Mouse (Mus musculus) midbrain, embryonic 16.5 days (tissue): Measurements from ENCODE around the gene Rad9b. TPM values are rescaled to one million over a fixed set of nuclear protein-coding genes. Genes with fewer than 3 reads are reported as not detected.

Experiments used
- ATAC-seq: fragments of 200-750 bp; cut with Nextera tagmentation; 2 replicates; pipeline ENCODE4 v1.8.0; 2017; ENCODE audit warnings: moderate TSS enrichment
- H3K27ac ChIP-seq: fragments of 300-500 bp; sonication (generic); 2 replicates; pipeline ENCODE4 v1.5.1; 2014; ENCODE audit warnings: mild to moderate bottlenecking, low read length, mixed read lengths
- H3K27me3 ChIP-seq: fragments of 300-500 bp; sonication (generic); 2 replicates; pipeline ENCODE4 v1.6.1; 2014; ENCODE audit warnings: low read depth, low read length, mixed read lengths; ENCODE audit not compliant: control insufficient read depth, insufficient read depth
- H3K36me3 ChIP-seq: fragments of 300-500 bp; sonication (generic); 2 replicates; pipeline ENCODE4 v1.6.1; 2014; ENCODE audit warnings: mild to moderate bottlenecking, low read length, moderate library complexity, mixed read lengths; ENCODE audit not compliant: control insufficient read depth, insufficient read depth
- H3K4me1 ChIP-seq: fragments of 300-500 bp; sonication (generic); 2 replicates; pipeline ENCODE4 v1.6.1; 2014; ENCODE audit warnings: mild to moderate bottlenecking, low read length, mixed read lengths; ENCODE audit not compliant: control insufficient read depth, insufficient read depth
- H3K4me2 ChIP-seq: fragments of 300-500 bp; sonication (generic); 2 replicates; pipeline ENCODE4 v1.6.1; 2014; ENCODE audit warnings: mild to moderate bottlenecking, low read length, mixed read lengths
- H3K4me3 ChIP-seq: fragments of 300-500 bp; sonication (generic); 2 replicates; pipeline ENCODE4 v1.5.1; 2014; ENCODE audit warnings: low read depth, mild to moderate bottlenecking, low read length, moderate library complexity, mixed read lengths
- H3K9ac ChIP-seq: fragments of 300-500 bp; sonication (generic); 2 replicates; pipeline ENCODE4 v1.6.1; 2014; ENCODE audit warnings: low read depth, low read length, mixed read lengths
- H3K9me3 ChIP-seq: fragments of 300-500 bp; sonication (generic); replicated peaks from 2 replicates; pipeline ENCODE4 v1.6.1; 2014; ENCODE audit warnings: mild to moderate bottlenecking, low read length, mixed read lengths; ENCODE audit not compliant: control insufficient read depth, poor library complexity, severe bottlenecking
- WGBS: fragments of 180-500 bp; shearing (Covaris S2); extraction: QIAGEN DNeasy Blood & Tissue Kit; methylation state at CpG from one replicate; pipeline ENCODE4 v1.1.7; 2014; 5-methylcytosine and 5-hydroxymethylcytosine counted together
- polyA plus RNA-seq: library from polyadenylated mRNA; unstranded; fragments of >200 nt; fragmentation: Nextera tagmentation; extraction: Ambion mirVana; gene quantifications from 2 replicates; pipeline ENCODE4 v1.2.1, GENCODE M21; 2015

The Rad9b gene
- polyA plus RNA-seq, 1 experiment from 2014 or later, result 23.9 TPM

- peak overlapping the region; percentile 88 for H3K9ac ChIP-seq
- WGBS, result 1% methylated on average over 34 of the region's 34 CpGs
- H3K36me3 ChIP-seq, result no peaks in the 10 kb centered on the region; the same call in 1 of the 2 replicates
- H3K27me3 ChIP-seq, result no peaks in the 10 kb centered on the region
- H3K27ac ChIP-seq, result peak overlapping the region; percentile 92
- H3K9me3 ChIP-seq, result no peaks in the 10 kb centered on the region
- peak; percentile 53 for ATAC-seq
- H3K4me3 ChIP-seq, result peak overlapping the region; percentile 94
- H3K4me2 ChIP-seq, result peak overlapping the region; percentile 99
- H3K4me1 ChIP-seq, result peaks cover 16% of the 10 kb centered on the region
Observed at GRCm38 (mm10) chr5:122285029-122285766, 68.8 kb downstream of the Rad9b start.

GRCm38 (mm10) chr5:122284183-122285028 is 69.6 kb downstream of the Rad9b start, which contains the start of gene Pptc7:
Gene Pptc7 (plus strand): TSS chr5:122284365.
- Histone ChIP-seq H3K9me3 (no peaks in the 10 kb centered on the region), H3K4me2 (peak within 1 kb of the TSS; percentile 99), H3K9ac (peak within 1 kb of the TSS; percentile 88), H3K36me3 (no peaks in the 10 kb centered on the region; the same call in 1 of the 2 replicates), H3K4me3 (peak within 1 kb of the TSS; percentile 94), H3K4me1 (peaks cover 16% of the 10 kb centered on the region), H3K27me3 (no peaks in the 10 kb centered on the region), H3K27ac (peak within 1 kb of the TSS; percentile 92)
- WGBS, result under 1% methylated on average over 68 of the region's 114 CpGs
- ATAC-seq, result peak; percentile 96

GRCm38 (mm10) chr5:122283828-122284182 is 70.2 kb downstream of the Rad9b start:
- Histone ChIP-seq H3K4me3 (peak overlapping the region; percentile 94), H3K27ac (no peak overlapping the region), H3K9me3 (no peaks in the 10 kb centered on the region), H3K9ac (no peak overlapping the region), H3K4me2 (peak overlapping the region; percentile 30), H3K36me3 (no peaks in the 10 kb centered on the region; the same call in 1 of the 2 replicates), H3K4me1 (peaks cover 16% of the 10 kb centered on the region), H3K27me3 (no peaks in the 10 kb centered on the region)
- 25% methylated on average over 2 of the region's 2 CpGs for WGBS
- ATAC-seq, result no peak

GRCm38 (mm10) chr5:122280827-122281462 is 73.1 kb downstream of the Rad9b start:
- Histone ChIP-seq H3K27ac (no peak overlapping the region), H3K36me3 (no peaks in the 10 kb centered on the region), H3K9me3 (no peaks in the 10 kb centered on the region), H3K4me1 (peaks cover 9% of the 10 kb centered on the region), H3K9ac (no peak overlapping the region), H3K4me2 (no peak overlapping the region), H3K4me3 (no peak overlapping the region), H3K27me3 (no peaks in the 10 kb centered on the region)
- ATAC-seq, result no peak
- 46% methylated on average over 19 of the region's 19 CpGs for WGBS

- no peak for ATAC-seq
- Histone ChIP-seq H3K4me2 (no peak overlapping the region), H3K36me3 (no peaks in the 10 kb centered on the region), H3K4me3 (no peak overlapping the region), H3K27me3 (no peaks in the 10 kb centered on the region), H3K9ac (no peak overlapping the region), H3K27ac (no peak overlapping the region), H3K9me3 (no peaks in the 10 kb centered on the region), H3K4me1 (peaks cover 3% of the 10 kb centered on the region)
- WGBS, result 49% methylated on average over 6 of the region's 6 CpGs
Observed at GRCm38 (mm10) chr5:122280422-122280826, 73.6 kb downstream of the Rad9b start.

DNA sequence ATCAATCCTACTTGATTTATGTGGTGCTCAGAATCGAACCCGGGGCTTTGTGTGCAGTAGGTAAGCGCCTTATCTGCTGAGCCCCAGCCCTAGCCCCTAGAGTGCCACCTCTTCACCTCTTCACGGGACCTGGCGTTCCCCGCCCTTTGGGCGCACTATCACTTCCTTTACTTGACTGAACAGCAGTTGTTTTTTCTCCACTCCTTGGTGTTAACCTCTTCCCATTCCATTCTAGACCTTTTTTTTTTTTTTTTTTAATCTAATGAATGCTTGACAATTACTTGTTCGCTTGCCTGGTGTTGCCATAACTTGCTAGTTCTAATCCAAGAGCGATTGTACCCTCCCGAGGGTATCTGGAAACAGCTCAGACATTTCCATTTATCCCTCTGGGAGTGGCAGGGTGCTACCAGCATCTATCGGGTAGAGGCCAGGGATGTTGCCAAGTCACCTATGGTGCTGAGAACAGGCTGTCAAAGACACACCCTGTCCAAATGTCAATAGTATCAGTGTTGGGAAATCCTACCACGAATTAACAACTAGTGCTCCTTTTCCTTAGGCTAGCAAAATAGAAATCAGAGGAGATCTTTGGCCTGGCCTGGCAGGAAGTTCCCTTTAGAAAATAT is 74.1 kb downstream of the Rad9b start:
- no peaks in the 10 kb centered on the region; the same call in 1 of the 2 replicates for H3K4me1 ChIP-seq
- H3K36me3 ChIP-seq, result no peaks in the 10 kb centered on the region
- H3K27me3 ChIP-seq, result no peaks in the 10 kb centered on the region
- no peaks in the 10 kb centered on the region for H3K9me3 ChIP-seq
- H3K27ac ChIP-seq, result no peak overlapping the region
- H3K9ac ChIP-seq, result no peak overlapping the region
- H3K4me3 ChIP-seq, result no peak overlapping the region
- H3K4me2 ChIP-seq, result no peak overlapping the region
- WGBS, result 83% methylated on average over 12 of the region's 12 CpGs
- no peak for ATAC-seq

DNA sequence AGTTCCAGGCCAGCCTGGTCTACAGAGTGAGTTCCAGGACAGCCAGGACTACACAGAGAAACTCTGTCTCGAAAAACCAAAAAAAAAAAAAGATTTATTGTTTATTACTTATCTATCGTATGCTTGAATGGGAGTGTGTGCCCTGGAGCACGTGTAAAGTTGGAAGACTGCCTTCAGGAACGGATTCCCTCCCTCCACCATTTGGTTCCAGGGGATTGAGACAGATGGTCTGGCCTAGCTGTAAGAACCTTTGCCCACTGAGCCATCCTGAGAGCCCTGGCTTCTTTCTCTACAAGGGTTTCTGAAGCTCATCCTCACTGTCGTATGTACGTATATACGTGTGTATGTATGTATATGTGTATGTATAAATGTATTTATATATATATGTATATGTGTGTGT is 75.1 kb downstream of the Rad9b start:
- no peak overlapping the region for H3K4me2 ChIP-seq
- no peaks in the 10 kb centered on the region for H3K9me3 ChIP-seq
- peaks cover 2% of the 10 kb centered on the region; the same call in 1 of the 2 replicates for H3K4me1 ChIP-seq
- no peak overlapping the region for H3K4me3 ChIP-seq
- ATAC-seq, result no peak
- H3K36me3 ChIP-seq, result no peaks in the 10 kb centered on the region
- H3K27ac ChIP-seq, result no peak overlapping the region
- H3K9ac ChIP-seq, result no peak overlapping the region
- no peaks in the 10 kb centered on the region for H3K27me3 ChIP-seq
- WGBS, result 89% methylated on average over 7 of the region's 7 CpGs

- Histone ChIP-seq H3K4me2 (no peak overlapping the region), H3K27ac (no peak overlapping the region), H3K4me1 (peaks cover 2% of the 10 kb centered on the region; the same call in 1 of the 2 replicates), H3K4me3 (no peak overlapping the region), H3K9me3 (no peaks in the 10 kb centered on the region), H3K27me3 (no peaks in the 10 kb centered on the region), H3K9ac (no peak overlapping the region), H3K36me3 (no peaks in the 10 kb centered on the region)
- WGBS, result 7% methylated on average over 5 of the region's 5 CpGs
- no peak for ATAC-seq
Observed at GRCm38 (mm10) chr5:122274785-122275184, 79.2 kb downstream of the Rad9b start.
